Mouse (Mus musculus) heart, adult 10 weeks (tissue): ENCODE data around the gene Zc3hav1. TPM values are rescaled to one million over a fixed set of nuclear protein-coding genes. Genes with fewer than 3 reads are reported as not detected.

Source experiments
- polyA plus RNA-seq: library from polyadenylated mRNA; stranded (reverse); fragments of 350-450 nt; fragmentation: Illumina TruSeq; extraction: RNeasy Lipid Tissue Mini Kit (QIAGEN cat#74804); gene quantifications from one replicate; pipeline ENCODE4 v1.2.3, GENCODE M21; 2014; ENCODE audit warnings: low read depth, low replicate concordance

Zc3hav1 gene
- polyA plus RNA-seq, result 12.0 TPM

DNA sequence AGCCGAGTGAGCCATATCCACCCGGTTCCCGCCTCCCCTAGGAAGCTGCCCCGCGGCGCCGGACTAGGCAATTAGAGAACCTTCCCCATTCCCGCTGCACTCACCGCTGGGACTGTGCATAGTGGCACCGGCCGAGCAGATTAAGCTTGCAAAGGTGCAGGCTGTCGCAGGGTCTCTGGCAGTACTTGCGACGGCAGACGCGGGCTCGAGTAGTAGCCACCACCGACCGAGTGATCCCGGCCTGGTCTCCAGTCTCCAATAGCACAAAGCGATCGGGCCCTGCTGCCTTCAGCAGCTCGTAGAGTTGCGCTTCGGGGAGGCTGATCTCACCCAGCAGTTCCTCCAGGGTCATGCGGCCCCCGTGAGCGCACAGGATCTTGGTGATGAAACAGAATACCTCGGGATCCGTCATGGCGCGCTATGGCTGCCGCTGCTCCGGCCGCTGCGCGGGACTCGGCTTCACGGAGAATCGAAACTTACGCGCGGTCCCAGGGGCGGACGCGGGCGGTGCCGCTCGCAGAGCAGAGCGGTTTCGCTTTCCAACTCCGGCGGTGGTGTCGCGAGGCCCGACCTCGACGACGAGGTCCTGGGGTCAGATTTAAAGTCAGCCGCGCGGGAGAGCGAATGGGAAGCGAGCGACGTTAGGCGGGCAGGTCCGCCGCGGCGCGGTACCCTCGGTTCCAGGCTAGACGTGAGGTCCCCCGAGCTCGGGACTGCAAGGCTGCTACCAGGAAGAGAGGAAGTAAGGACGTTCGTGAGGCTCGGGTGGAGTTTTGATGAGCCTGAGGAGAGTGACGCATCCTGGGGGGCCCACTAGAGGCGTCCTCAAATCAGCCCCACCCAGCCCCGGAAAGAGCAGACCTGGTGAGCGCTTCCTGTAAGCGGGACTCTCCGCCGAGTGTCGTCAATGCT is at the start of gene Zc3hav1:
Gene Zc3hav1, minus strand, starts transcription at position 793 of the 912 bp plus-strand sequence.

GRCm38 (mm10) chr6:38381129-38381771 is 26.8 kb upstream of the Zc3hav1 start, which contains the start of gene Ttc26:
TSS of gene Ttc26 (plus strand) at chr6:38381469.

DNA sequence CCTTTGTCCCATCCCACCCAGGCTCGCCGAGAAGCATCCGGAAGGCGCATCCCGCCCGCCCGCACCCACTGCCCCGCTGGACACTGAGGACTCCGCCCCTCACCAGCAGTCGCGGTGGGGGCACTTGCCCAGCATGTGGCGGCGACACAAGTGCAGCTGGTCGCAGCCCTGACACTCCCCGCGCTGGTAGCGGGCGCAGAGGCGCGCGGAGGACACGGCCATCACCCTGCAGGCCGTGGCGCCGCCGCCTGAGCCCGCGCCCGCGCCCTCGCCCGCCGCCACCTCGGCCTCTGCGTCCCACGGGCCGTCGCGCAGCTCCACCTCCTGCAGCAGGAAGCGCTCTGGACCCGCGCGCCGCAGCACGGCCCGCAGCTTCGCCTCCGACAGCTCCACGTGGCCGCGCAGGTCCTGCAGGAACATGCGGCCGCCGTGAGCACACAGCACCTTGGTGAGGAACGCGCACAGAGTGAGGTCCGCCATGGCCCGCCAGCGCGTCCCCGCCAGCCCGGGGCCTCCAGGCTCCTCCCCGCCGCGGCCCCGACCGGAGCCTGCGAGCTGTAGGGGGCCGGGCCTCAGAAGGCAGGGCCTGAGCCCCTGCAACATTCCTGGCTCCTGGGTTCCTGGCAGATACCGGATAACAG is 55.5 kb downstream of the Zc3hav1 start, which contains the start of gene Zc3hav1l:
Gene Zc3hav1l, minus strand, starts transcription at position 499 of the 641 bp plus-strand sequence.

Other genes with a start within 250 kb of the Zc3hav1 start
- not detected for gene Tmem213, start 245.3 kb downstream of the Zc3hav1 start, polyA plus RNA-seq
- gene Atp6v0a4, start 230.0 kb downstream of the Zc3hav1 start, polyA plus RNA-seq, result 0.47 TPM
- gene D630045J12Rik, start 100.6 kb downstream of the Zc3hav1 start, polyA plus RNA-seq, result 1.2 TPM
- gene Zc3hav1l, start 55.3 kb downstream of the Zc3hav1 start, polyA plus RNA-seq, result 1.1 TPM
- 1.9 TPM for gene Ttc26, start 26.9 kb upstream of the Zc3hav1 start, polyA plus RNA-seq
- gene Ubn2, start 79.3 kb upstream of the Zc3hav1 start, polyA plus RNA-seq, result 11.0 TPM
- gene Fmc1, start 178.9 kb upstream of the Zc3hav1 start, polyA plus RNA-seq, result 272 TPM
- 171 TPM for gene Luc7l2, start 196.7 kb upstream of the Zc3hav1 start, polyA plus RNA-seq